Mouse (Mus musculus) hindbrain, postnatal 0 days (tissue): Measurements from ENCODE around the gene 5730455P16Rik. TPM values are rescaled to one million over a fixed set of nuclear protein-coding genes. Genes with fewer than 3 reads are reported as not detected.

Source experiments
- ATAC-seq: fragments of 200-750 bp; cut with Nextera tagmentation; 2 replicates; pipeline ENCODE4 v1.8.0; 2017; ENCODE audit warnings: mild to moderate bottlenecking, moderate TSS enrichment, moderate library complexity
- DNase-seq: peaks from one replicate; pipeline ENCODE4 v3.0.0-alpha.2; 2015; ENCODE audit warnings: low spot score
- H3K27ac ChIP-seq: fragments of 300-500 bp; sonication (generic); 2 replicates; pipeline ENCODE4 v1.5.1; 2014; ENCODE audit warnings: mild to moderate bottlenecking
- H3K27me3 ChIP-seq: fragments of 300-500 bp; sonication (generic); 2 replicates; pipeline ENCODE4 v1.6.1; 2014; ENCODE audit warnings: low read length, mixed read lengths; ENCODE audit not compliant: insufficient read depth
- H3K36me3 ChIP-seq: fragments of 300-500 bp; sonication (generic); 2 replicates; pipeline ENCODE4 v1.6.1; 2014; ENCODE audit warnings: low read length, mixed read lengths; ENCODE audit not compliant: insufficient read depth
- H3K4me1 ChIP-seq: fragments of 300-500 bp; sonication (generic); 2 replicates; pipeline ENCODE4 v1.6.1; 2014; ENCODE audit warnings: antibody characterized with exemption, low read length, mixed read lengths; ENCODE audit not compliant: insufficient read depth
- H3K4me2 ChIP-seq: fragments of 300-500 bp; sonication (generic); 2 replicates; pipeline ENCODE4 v1.6.1; 2014; ENCODE audit warnings: low read depth, mild to moderate bottlenecking, low read length, moderate library complexity, mixed read lengths
- H3K4me3 ChIP-seq: fragments of 300-500 bp; sonication (generic); 2 replicates; pipeline ENCODE4 v1.5.1; 2014; ENCODE audit warnings: low read length
- H3K9ac ChIP-seq: fragments of 300-500 bp; sonication (generic); replicated peaks from 2 replicates; pipeline ENCODE4 v1.6.1; 2014; ENCODE audit warnings: mild to moderate bottlenecking, low read length, moderate library complexity, mixed read lengths
- H3K9me3 ChIP-seq: fragments of 300-500 bp; sonication (generic); 2 replicates; pipeline ENCODE4 v1.6.1; 2016; ENCODE audit warnings: low read length, mixed read lengths
- CTCF ChIP-seq: IDR thresholded peaks from 2 replicates; pipeline ENCODE4 v1.5.1; 2016; ENCODE audit warnings: antibody characterized with exemption, control low read depth, low read depth
- WGBS: fragments of 180-500 bp; shearing (Covaris S2); extraction: QIAGEN DNeasy Blood & Tissue Kit; methylation state at CpG from one replicate; pipeline ENCODE4 v1.1.7; 2014; 5-methylcytosine and 5-hydroxymethylcytosine counted together
- polyA plus RNA-seq: library from polyadenylated mRNA; unstranded; fragments of >200 nt; fragmentation: Nextera tagmentation; extraction: Ambion mirVana; gene quantifications from 2 replicates; pipeline ENCODE4 v1.2.1, GENCODE M21; 2015
- total RNA-seq: library from RNA; depleted of rRNA; stranded (reverse); fragments of >200 nt; gene quantifications from 2 replicates; pipeline ENCODE4 v1.2.3, GENCODE M21; 2014

The 5730455P16Rik gene
- total and polyA plus RNA-seq, 2 experiments from 2014 or later: 24.2 to 49.2 TPM

- TF ChIP-seq CTCF: no peak
- no peak overlapping the region for H3K27ac ChIP-seq
- peaks cover 10% of the 10 kb centered on the region for H3K4me1 ChIP-seq
- ATAC-seq (peak; percentile 82), DNase-seq (peak; percentile 72)
- 6% methylated on average over 7 of the region's 7 CpGs for WGBS
- H3K9ac ChIP-seq: 0 out of 2 replicates have a peak overlapping the region, but pooled peaks have one; percentile 9
- H3K36me3 ChIP-seq: no peaks in the 10 kb centered on the region
- no peak overlapping the region for H3K4me2 ChIP-seq
- H3K9me3 ChIP-seq: no peaks in the 10 kb centered on the region
- no peak overlapping the region for H3K4me3 ChIP-seq
- H3K27me3 ChIP-seq: no peaks in the 10 kb centered on the region
Measured at GRCm38 (mm10) chr11:80335609-80336350, 42.1 kb downstream of the 5730455P16Rik start.

- Histone ChIP-seq H3K4me3 (no peak overlapping the region), H3K36me3 (no peaks in the 10 kb centered on the region), H3K4me1 (peaks cover 10% of the 10 kb centered on the region), H3K4me2 (no peak overlapping the region), H3K9ac (no peak overlapping the region), H3K27ac (no peak overlapping the region), H3K9me3 (no peaks in the 10 kb centered on the region), H3K27me3 (no peaks in the 10 kb centered on the region)
- no peak for DNase-seq
- 68% methylated on average over 12 of the region's 12 CpGs for WGBS
- no peak for TF ChIP-seq CTCF
- no peak for ATAC-seq
Measured at GRCm38 (mm10) chr11:80332709-80333400, 45.0 kb downstream of the 5730455P16Rik start.

DNA sequence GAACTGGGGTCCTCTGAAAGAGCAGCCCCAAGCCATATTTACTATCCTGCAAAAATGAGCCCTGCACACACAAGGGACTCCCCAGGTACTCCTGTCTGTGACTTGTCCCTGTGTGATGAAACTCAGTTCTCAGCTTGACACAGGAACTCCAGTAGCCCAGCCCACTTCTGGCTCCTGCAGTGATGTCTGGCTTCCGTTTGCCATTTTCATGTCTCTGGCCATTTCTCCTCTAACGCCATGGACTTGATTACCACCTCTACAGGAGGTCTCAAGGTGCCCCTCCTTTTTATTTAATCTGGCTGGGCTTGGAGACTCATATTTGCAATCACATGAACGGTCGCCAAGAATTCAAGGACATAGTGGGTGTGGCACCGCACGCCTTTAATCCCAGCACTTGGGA is 53.2 kb downstream of the 5730455P16Rik start:
- H3K27ac ChIP-seq: no peak overlapping the region
- no peak overlapping the region for H3K4me2 ChIP-seq
- 75% methylated on average over 6 of the region's 6 CpGs for WGBS
- DNase-seq: no peak
- H3K4me1 ChIP-seq: no peaks in the 10 kb centered on the region; the same call in 1 of the 2 replicates
- H3K9me3 ChIP-seq: no peaks in the 10 kb centered on the region
- no peak for TF ChIP-seq CTCF
- no peaks in the 10 kb centered on the region for H3K36me3 ChIP-seq
- H3K27me3 ChIP-seq: no peaks in the 10 kb centered on the region
- H3K4me3 ChIP-seq: no peak overlapping the region
- no peak overlapping the region for H3K9ac ChIP-seq
- ATAC-seq: no peak

DNA sequence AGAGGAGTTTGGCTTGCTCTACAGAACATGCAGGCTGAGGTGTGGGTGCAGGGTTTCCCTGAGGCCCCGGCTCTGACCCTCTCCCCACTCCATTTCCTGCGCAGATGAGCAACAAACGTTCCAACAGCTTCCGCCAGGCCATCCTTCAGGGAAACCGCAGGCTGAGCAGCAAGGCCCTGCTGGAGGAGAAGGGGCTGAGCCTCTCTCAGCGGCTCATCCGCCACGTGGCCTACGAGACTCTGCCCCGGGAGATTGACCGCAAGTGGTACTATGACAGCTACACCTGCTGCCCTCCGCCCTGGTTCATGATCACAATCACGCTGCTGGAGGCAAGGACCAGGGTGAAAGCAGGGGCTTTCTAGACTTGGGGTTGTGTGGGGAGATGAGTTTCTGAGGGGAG is 54.6 kb downstream of the 5730455P16Rik start:
- no peak overlapping the region for H3K9ac ChIP-seq
- DNase-seq (no peak), ATAC-seq (no peak)
- no peak overlapping the region for H3K4me2 ChIP-seq
- no peak overlapping the region for H3K27ac ChIP-seq
- no peaks in the 10 kb centered on the region for H3K27me3 ChIP-seq
- TF ChIP-seq CTCF: no peak
- no peaks in the 10 kb centered on the region for H3K9me3 ChIP-seq
- H3K4me3 ChIP-seq: no peak overlapping the region
- H3K36me3 ChIP-seq: no peaks in the 10 kb centered on the region
- WGBS: 42% methylated on average over 13 of the region's 13 CpGs
- H3K4me1 ChIP-seq: no peaks in the 10 kb centered on the region; the same call in 1 of the 2 replicates

GRCm38 (mm10) chr11:80315743-80316639 is 61.8 kb downstream of the 5730455P16Rik start:
- Histone ChIP-seq H3K27me3 (no peaks in the 10 kb centered on the region), H3K9ac (no peak overlapping the region), H3K36me3 (no peaks in the 10 kb centered on the region), H3K9me3 (no peaks in the 10 kb centered on the region), H3K4me1 (no peaks in the 10 kb centered on the region), H3K4me2 (no peak overlapping the region), H3K4me3 (no peak overlapping the region), H3K27ac (no peak overlapping the region)
- DNase-seq: peak; percentile 61
- TF ChIP-seq CTCF: no peak
- peak; percentile 86 for ATAC-seq
- 21% methylated on average over 10 of the region's 10 CpGs for WGBS

DNA sequence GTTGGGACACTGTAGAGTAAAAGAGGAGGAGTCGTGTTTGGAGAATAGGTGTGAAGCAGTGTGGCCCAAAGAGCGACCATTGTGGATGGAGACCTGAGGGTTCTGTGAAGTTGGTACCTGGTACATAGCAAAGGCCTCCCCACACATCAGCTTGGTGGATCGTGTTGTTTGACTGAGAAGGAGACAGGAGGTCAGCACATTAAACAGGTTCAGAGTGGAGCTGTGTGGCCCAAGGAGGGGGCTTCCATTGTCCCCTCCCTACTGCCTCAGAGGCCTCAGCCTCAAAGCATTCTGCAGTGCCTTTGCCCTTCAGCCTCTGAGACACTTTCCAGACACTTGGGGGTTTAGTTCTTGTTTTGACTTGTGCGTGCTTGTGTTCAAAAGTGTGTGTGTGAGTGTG is 63.9 kb downstream of the 5730455P16Rik start:
- H3K36me3 ChIP-seq: no peaks in the 10 kb centered on the region
- no peak overlapping the region for H3K27ac ChIP-seq
- no peak overlapping the region for H3K9ac ChIP-seq
- no peaks in the 10 kb centered on the region for H3K4me1 ChIP-seq
- whole genome bisulfite sequencing: 77% methylated on average over 4 of the region's 4 CpGs
- DNase-seq: no peak
- H3K9me3 ChIP-seq: no peaks in the 10 kb centered on the region
- H3K4me2 ChIP-seq: no peak overlapping the region
- ATAC-seq: no peak
- no peak for TF ChIP-seq CTCF
- no peak overlapping the region for H3K4me3 ChIP-seq
- no peaks in the 10 kb centered on the region for H3K27me3 ChIP-seq
